Mouse (Mus musculus) embryonic facial prominence, embryonic 14.5 days (tissue): ENCODE measurements at regions not wholly inside any gene's neighbourhood (a gene's known extent, or its start where the extent isn't known, plus 50 kb on each side); places are given as distances from the start of the nearest gene placed in this dataset.

Experiments
- ATAC-seq: fragments of 200-750 bp; cut with Nextera tagmentation; 2 replicates; pipeline ENCODE4 v1.8.0; 2017; ENCODE audit warnings: low read depth, moderate number of reproducible peaks, moderate TSS enrichment
- DNase-seq: peaks from one replicate; pipeline ENCODE4 v3.0.0-alpha.2; 2015; ENCODE audit warnings: low spot score
- H3K27ac ChIP-seq: fragments of 300-500 bp; sonication (generic); replicated peaks from 2 replicates; pipeline ENCODE4 v1.5.1; 2014; ENCODE audit warnings: low read depth, mild to moderate bottlenecking, low read length, moderate library complexity
- H3K27me3 ChIP-seq: fragments of 300-500 bp; sonication (generic); replicated peaks from 2 replicates; pipeline ENCODE4 v1.6.1; 2014; ENCODE audit warnings: low read length; ENCODE audit not compliant: control insufficient read depth, insufficient read depth
- H3K36me3 ChIP-seq: fragments of 300-500 bp; sonication (generic); 2 replicates; pipeline ENCODE4 v1.6.1; 2014; ENCODE audit warnings: low read length, mixed read lengths; ENCODE audit not compliant: control insufficient read depth, insufficient read depth
- H3K4me1 ChIP-seq: fragments of 300-500 bp; sonication (generic); 2 replicates; pipeline ENCODE4 v1.6.1; 2014; ENCODE audit warnings: antibody characterized with exemption, low read length; ENCODE audit not compliant: control insufficient read depth, insufficient read depth
- H3K4me2 ChIP-seq: fragments of 300-500 bp; sonication (generic); 2 replicates; pipeline ENCODE4 v1.6.1; 2014; ENCODE audit warnings: low read depth, mild to moderate bottlenecking, low read length, moderate library complexity, mixed read lengths
- H3K4me3 ChIP-seq: fragments of 300-500 bp; sonication (generic); 2 replicates; pipeline ENCODE4 v1.5.1; 2014; ENCODE audit warnings: low read depth, mild to moderate bottlenecking, low read length
- H3K9ac ChIP-seq: fragments of 300-500 bp; sonication (generic); 2 replicates; pipeline ENCODE4 v1.6.1; 2014; ENCODE audit warnings: low read depth, mild to moderate bottlenecking, low read length, moderate library complexity, mixed read lengths
- H3K9me3 ChIP-seq: fragments of 300-500 bp; sonication (generic); 2 replicates; pipeline ENCODE4 v1.6.1; 2016; ENCODE audit warnings: low read length; ENCODE audit not compliant: control insufficient read depth
- WGBS: fragments of 180-500 bp; shearing (Covaris S2); extraction: QIAGEN DNeasy Blood & Tissue Kit; methylation state at CpG from one replicate; pipeline ENCODE4 v1.1.7; 2014; 5-methylcytosine and 5-hydroxymethylcytosine counted together

GRCm38 (mm10) chr3:50554150-50554549 lies 110.7 kb upstream of the Slc7a11 start:
- ATAC-seq (no peak), DNase-seq (no peak)
- Histone ChIP-seq H3K4me2 (no peak overlapping the region), H3K9ac (no peak overlapping the region), H3K27ac (no peak overlapping the region), H3K4me1 (0 out of 2 replicates have a peak, but pooled peaks cover 3% of the 10 kb centered on the region), H3K4me3 (no peak overlapping the region), H3K9me3 (no peaks in the 10 kb centered on the region), H3K36me3 (no peaks in the 10 kb centered on the region), H3K27me3 (no peaks in the 10 kb centered on the region)
- WGBS = 40% methylated on average over 1 of the region's 1 CpGs

GRCm38 (mm10) chr3:50548568-50548967 lies 105.2 kb upstream of the Slc7a11 start:
- H3K36me3 ChIP-seq = no peaks in the 10 kb centered on the region
- ATAC-seq = no peak
- H3K9ac ChIP-seq = no peak overlapping the region
- H3K4me3 ChIP-seq = no peak overlapping the region
- no peak for DNase-seq
- H3K4me2 ChIP-seq = no peak overlapping the region
- WGBS = 90% methylated on average over 4 of the region's 4 CpGs
- no peaks in the 10 kb centered on the region for H3K9me3 ChIP-seq
- H3K27me3 ChIP-seq = no peaks in the 10 kb centered on the region
- no peak overlapping the region for H3K27ac ChIP-seq
- 0 out of 2 replicates have a peak, but pooled peaks cover 3% of the 10 kb centered on the region for H3K4me1 ChIP-seq

- WGBS = 31% methylated on average over 2 of the region's 2 CpGs
These were observed 87.2 kb upstream of the Slc7a11 start for GRCm38 (mm10) chr3:50530654-50531053.

GRCm38 (mm10) chr3:50524006-50524405 lies 80.6 kb upstream of the Slc7a11 start:
- H3K27me3 ChIP-seq = no peaks in the 10 kb centered on the region
- H3K9ac ChIP-seq = no peak overlapping the region
- H3K4me3 ChIP-seq = no peak overlapping the region
- no peaks in the 10 kb centered on the region for H3K9me3 ChIP-seq
- H3K27ac ChIP-seq = no peak overlapping the region
- no peak overlapping the region for H3K4me2 ChIP-seq
- WGBS = 87% methylated on average over 1 of the region's 1 CpGs
- ATAC-seq = no peak
- no peaks in the 10 kb centered on the region for H3K36me3 ChIP-seq
- no peaks in the 10 kb centered on the region for H3K4me1 ChIP-seq
- no peak for DNase-seq

More at GRCm38 (mm10) chr3:50530654-50531053, 87.2 kb upstream of the Slc7a11 start:
- Histone ChIP-seq H3K4me3 (no peak overlapping the region), H3K9me3 (no peaks in the 10 kb centered on the region), H3K27me3 (no peaks in the 10 kb centered on the region), H3K4me2 (no peak overlapping the region), H3K27ac (no peak overlapping the region), H3K36me3 (no peaks in the 10 kb centered on the region), H3K4me1 (no peaks in the 10 kb centered on the region), H3K9ac (no peak overlapping the region)
- 0 out of 2 replicates have a peak, but pooled peaks have one; percentile 26 for ATAC-seq
- DNase-seq = no peak

- Histone ChIP-seq H3K27me3 (no peaks in the 10 kb centered on the region), H3K9me3 (no peaks in the 10 kb centered on the region), H3K9ac (no peak overlapping the region), H3K4me1 (no peaks in the 10 kb centered on the region), H3K4me3 (no peak overlapping the region), H3K4me2 (no peak overlapping the region), H3K27ac (no peak overlapping the region), H3K36me3 (no peaks in the 10 kb centered on the region)
- no peak for DNase-seq
- ATAC-seq = no peak
- 85% methylated on average over 2 of the region's 2 CpGs for WGBS
These were observed 63.8 kb upstream of the Slc7a11 start for GRCm38 (mm10) chr3:50507211-50507610.
